Mouse (Mus musculus) ovary, postnatal 10 days (tissue): ENCODE data around the gene Spata13.
A peak's percentile ranks its signal among the peaks of the same experiment; 100 is the strongest.

Source experiments
- DNase-seq: peaks from one replicate; pipeline ENCODE4 v3.0.0; 2022; ENCODE audit warnings: low spot score

Spata13 gene

DNA sequence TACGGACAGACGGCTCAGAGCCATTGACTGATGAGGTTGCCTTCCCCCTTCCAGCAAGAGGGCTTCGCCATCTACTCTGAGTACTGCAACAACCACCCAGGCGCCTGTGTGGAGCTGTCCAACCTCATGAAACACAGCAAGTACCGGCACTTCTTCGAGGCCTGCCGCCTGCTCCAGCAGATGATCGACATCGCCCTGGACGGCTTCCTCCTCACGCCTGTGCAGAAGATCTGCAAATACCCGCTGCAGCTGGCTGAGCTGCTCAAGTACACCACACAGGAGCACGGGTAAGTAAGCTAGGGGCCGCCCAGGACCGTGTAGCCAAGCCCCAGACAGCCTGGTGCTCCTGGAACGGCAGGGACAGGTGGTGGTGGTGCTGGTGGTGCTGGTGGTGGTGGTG, 117.8 kb downstream of the Spata13 start:
- no peak for DNase-seq

DNA sequence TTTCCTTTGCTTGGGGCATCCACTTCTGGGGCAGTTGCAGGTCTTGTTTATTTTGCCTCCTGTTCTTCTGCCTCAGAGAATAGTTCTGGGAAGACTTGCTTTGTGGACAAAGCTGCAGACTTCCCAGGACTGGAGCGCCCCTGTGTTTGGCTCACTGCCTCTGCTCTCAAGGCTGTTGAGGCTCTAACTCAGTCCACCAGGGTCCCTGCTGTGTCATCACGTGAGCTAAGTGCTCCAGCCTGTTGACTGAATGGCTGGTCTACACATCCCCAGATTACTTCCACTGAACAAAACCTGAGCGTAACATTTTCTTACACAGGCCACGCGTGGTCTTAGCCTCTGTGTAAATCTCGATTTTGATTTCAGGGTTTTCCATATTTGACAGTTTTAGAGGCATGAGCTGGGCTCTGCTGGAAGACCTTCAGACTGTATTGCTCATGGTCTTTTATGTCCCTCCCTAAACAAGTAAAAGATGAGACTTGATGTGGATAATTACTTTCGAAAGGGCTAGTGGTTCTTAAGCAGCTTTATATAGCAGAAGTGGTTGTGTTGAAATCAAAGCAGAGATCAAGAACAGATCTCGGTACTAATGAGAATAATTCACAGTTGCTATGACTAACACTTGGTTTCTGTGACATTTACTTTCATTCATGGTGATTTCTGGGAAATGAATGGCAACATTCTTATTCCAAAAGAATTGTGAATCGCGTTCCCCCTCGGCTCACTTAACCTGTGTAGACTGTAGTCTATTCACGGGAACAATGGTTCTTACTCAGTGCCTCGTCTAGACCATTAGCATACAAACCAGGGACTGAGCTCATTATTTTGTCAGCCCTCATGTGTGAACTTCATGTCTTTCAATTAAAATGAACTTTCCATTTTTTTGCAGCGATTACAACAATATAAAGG, 119.3 kb downstream of the Spata13 start:
- no peak for DNase-seq

DNA sequence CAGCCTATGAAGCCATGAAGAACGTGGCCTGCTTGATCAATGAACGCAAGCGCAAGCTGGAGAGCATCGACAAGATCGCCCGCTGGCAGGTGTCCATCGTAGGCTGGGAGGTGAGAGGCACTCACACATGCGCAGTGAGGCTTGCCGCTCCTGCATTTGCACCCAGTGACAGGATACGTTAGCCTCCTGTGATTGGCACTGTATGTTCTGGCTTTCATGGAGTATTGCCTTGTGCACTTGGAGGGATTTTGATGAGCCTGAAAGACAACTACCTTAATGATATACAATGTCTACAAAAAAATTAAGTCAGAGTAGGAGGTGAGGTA, 120.0 kb downstream of the Spata13 start:
- no peak for DNase-seq

GRCm38 (mm10) chr14:60754656-60755055, 120.9 kb downstream of the Spata13 start:
- DNase-seq: no peak

GRCm38 (mm10) chr14:60756271-60756670, 122.5 kb downstream of the Spata13 start:
- DNase-seq: no peak

DNA sequence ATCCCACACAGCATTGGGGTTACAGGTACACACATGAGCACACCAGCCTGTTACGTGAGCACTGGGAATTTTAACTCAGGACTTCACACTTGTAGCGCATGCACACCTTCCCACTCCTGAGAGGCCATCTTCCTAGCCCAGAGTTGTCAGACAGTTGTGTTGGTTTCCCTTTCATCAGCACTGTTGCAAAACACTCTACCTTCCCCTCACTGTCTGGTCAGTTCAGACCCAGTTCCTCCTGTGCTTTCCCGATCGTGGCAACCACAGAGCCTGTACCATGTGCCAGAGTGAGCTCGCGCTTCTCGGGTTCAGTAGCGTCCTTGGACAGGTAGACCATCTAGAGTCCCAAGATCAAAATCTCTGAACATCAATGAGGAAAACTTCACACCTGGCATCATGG, 123.5 kb downstream of the Spata13 start:
- DNase-seq: no peak

- no peak for DNase-seq
These were observed 123.9 kb downstream of the Spata13 start for GRCm38 (mm10) chr14:60757722-60758121.

- no peak for DNase-seq
These were observed 125.3 kb downstream of the Spata13 start for GRCm38 (mm10) chr14:60759097-60759496.

DNA sequence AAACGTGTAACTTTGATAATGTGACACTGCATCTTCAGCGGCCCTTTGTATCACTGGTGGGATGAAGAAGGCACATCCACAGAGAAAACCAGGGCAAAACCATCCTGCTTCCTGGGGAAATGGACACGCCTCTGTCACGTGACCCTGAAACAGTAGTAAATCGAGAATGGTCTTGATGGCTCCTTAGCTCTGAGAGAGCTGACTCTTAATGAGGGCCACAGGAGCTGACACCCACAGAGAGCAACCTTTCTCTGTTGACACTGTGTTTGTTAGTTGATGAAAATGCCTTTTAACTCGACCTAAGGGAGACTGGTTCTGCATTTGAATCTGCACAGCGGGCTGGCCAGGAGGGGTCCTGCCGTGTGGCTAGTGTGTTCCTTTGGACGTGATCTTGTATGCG, 128.0 kb downstream of the Spata13 start:
- no peak for DNase-seq

DNA sequence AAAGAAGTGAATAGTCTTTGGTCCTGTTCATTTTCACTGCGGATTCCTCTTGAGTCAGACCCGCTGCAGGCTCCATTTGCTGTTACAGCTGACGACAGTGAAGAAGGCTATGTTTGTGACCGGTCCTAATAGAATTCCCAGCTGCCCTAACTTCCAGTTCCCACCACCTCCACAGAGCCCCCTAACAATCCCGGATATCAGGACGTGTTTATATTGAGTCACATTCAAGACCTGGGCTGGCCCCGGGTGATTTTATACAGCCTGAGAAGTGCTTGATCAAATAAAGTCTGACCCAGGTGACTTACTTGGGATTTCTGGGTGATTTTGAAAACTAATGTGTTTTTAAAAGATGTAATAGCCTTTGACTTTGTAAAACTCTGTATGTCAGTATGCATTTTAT, 129.0 kb downstream of the Spata13 start:
- no peak for DNase-seq

- DNase-seq: no peak
These were observed 129.9 kb downstream of the Spata13 start for GRCm38 (mm10) chr14:60763746-60764145.

GRCm38 (mm10) chr14:60764526-60764925, 130.7 kb downstream of the Spata13 start:
- no peak for DNase-seq

DNA sequence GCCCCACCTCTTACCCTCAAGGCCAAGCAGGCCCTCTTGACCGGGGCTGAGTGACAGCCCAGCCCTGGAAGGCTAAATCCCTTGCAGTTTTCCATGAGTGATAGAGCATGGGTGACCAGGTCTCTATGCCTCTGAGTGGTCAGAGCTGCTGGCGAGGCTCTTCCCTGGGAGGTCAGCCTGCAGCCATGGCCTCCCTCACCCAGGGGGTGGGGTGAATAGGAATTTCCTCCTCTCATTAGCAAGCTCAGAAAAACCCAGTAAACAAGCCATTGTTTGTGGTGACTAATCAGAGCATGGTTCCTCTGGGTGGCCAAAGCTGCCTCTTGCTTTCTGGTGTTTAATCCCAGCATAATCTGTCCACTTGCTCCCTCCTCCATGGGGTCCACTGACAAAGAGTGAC, 131.2 kb downstream of the Spata13 start:
- DNase-seq: no peak

GRCm38 (mm10) chr14:60767884-60768283, 134.1 kb downstream of the Spata13 start, which contains the start of gene C1qtnf9:
TSS of gene C1qtnf9 (plus strand) at chr14:60768134.
- no peak for DNase-seq

DNA sequence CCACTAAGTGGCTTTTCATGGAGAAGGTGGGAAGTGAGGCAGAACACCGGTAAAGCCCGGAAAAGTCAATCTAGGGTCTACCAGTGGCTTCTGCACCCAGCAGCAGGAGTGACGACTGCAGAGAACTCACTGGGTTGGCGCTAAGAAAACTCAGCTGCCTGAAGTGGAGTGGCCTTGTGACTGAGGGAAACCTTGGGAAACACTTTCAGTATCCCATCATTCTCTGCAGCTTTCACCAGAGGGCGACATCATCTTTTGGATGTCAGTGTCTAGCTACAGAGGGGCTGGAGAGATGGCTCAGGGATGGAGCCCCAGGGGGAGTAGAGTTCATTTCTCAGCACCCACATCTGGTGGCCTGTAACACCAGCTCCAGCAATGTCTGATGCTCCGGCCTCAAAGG, 135.5 kb downstream of the Spata13 start:
- DNase-seq: no peak

DNA sequence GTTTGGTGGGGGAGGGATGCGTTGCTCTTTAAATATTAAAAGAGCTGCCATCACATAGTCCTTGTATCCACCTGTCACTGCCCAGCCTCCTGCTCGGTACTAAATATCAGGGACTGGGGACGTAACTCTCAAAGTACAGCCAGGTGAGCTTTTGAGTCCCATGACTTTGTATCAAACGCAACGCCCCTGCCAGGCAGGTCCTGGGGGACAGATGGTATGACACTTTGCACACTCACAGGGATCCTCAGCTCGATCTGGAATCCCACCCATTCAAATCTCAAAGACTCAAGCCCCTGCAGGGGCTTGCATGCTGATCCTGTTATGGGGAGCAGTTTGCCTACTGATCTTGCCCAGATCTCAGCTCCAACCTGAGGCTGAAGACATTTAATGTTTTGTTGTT, 136.8 kb downstream of the Spata13 start:
- DNase-seq: no peak

DNA sequence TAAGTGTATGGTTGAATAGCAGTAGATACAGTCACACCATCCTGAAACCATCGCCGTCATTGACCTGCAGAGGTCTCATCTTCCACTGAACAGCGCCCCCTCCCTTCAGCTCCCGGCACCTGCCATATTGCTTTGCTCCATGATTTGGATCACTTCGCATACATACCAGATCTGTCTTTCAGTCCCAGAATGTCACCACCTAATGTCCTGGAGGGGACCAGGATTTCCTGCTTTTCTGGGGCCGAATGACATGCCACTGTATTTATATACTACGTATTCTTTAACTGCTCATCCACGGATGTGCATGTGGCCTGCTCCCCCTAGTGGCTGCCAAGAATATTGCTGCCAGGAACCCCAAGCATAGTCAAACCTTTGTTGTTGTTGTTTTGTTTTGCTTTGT, 137.3 kb downstream of the Spata13 start:
- DNase-seq: peak; percentile 45

DNA sequence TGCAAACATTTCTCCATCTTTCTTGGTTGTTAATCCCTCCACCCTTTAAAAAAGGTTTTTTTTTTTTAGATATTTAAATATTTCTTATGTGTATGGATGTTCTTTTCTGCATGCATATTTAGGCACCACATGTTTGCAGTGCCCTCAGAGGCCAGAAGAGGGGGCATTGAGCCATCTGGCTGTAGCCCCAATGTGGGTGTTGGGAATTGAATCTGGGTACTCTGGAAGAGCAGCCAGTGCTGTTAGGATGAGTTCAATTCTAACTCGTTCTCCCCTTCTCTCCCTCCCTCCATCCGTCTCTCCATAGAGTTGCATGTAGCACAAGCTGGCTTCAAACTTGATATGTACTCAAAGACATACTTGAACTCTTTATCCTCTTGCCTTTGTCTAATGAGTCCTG, 139.7 kb downstream of the Spata13 start:
- no peak for DNase-seq

DNA sequence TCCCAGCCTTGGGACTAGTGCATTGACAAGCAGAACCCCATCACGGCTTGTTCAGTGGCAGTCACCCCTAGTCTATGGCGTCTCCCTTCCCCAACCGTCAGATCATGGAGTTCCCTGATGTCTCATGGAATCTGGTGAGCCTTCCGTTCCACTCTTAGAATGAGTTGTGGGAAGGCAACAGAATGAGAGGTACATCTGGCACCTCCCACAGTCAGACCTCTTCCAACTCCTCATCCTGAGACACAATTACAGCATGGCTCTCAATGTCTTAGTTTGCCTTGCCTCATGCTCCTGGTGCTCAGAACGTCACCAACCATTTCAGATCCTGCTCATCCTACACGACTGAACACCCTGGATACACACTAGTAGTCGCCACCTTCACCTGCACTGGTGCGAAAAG, 142.7 kb downstream of the Spata13 start:
- no peak for DNase-seq

DNA sequence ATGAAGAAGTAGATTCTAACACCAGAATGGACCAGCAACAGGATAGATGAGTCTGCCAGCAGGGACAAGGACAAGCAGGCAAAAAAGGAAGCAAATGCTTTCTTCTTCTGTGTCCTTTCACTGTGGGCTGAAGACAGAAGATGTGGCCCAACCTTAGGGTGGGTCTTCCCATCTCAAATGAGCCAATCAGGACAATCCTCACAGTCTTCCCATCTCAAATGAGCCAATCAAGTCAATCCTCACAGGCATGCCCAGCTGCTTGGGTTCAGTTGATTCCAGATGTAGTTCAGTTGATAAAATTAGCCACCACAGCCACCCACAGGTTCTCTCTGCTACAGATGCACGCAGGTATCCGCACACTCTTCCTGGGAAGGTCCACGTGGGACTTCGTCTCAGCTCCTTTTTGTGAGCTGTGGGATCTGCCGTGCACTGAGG, 143.7 kb downstream of the Spata13 start:
- no peak for DNase-seq

GRCm38 (mm10) chr14:60779198-60779597, 145.4 kb downstream of the Spata13 start:
- no peak for DNase-seq

DNA sequence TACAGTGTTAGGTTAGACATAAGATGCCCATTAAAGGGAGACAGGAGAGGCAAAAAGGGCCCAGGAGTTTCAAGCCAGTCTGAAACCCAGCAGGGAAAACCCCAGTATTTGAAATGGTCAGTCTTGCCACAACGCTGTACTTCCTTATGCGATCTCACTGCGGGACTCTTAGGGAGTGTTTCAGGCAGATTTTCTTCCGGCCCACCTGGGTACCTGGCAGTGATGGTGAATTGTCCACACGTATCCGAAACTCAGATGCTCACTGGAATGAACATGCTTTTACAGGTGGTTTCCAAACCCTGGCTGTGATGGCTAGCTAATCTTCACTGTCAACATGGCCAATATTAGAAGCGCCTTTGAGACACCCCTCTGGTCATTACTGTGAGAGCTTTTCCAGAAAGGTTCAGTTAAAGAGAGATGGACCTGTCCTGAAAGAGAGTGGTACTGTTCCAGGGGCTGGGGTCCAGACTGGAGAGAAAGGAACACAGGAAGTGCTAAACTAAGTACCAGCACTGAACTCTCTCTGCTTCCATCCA, 148.4 kb downstream of the Spata13 start:
- no peak for DNase-seq

DNA sequence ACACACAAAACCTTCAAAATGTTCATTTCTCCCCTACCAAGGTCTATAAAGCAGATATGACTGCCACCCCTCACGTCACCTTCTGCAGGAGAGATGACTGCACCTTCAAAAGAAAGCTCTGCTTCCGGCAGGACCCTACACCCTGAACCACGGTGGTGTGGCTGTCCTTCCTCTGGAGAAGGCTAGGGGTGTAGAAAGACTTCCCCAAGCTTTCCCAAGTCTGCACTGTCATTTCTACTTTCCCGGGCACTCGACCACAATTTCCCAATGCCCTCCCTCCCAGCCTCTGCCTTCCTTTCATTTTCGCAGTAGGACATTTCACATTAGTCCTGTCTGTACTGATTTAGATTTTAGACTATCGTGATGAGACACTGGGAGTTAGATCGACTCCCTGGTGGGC, 149.4 kb downstream of the Spata13 start:
- no peak for DNase-seq
